Mouse (Mus musculus) CH12.LX (cell line): ENCODE measurements at regions not wholly inside any gene's neighbourhood (a gene's known extent, or its start where the extent isn't known, plus 50 kb on each side); places are given as distances from the start of the nearest gene placed in this dataset.

Experiments
- BHLHE40 ChIP-seq: IDR thresholded peaks from 2 replicates; pipeline ENCODE4 v1.6.1; 2011; ENCODE audit warnings: mild to moderate bottlenecking, low read depth, low read length, improper control_type of control experiment
- CTCF ChIP-seq, 2 experiments: IDR thresholded peaks in 1 of 2; conservative IDR thresholded peaks in 1 of 2; 2 replicates each; pipeline ENCODE4 v1.5.1; 2011 to 2012; ENCODE audit warnings: low read depth in 2 of 2, low read length in 2 of 2, improper control_type of control experiment in 1 of 2, inconsistent platforms in 1 of 2, mild to moderate bottlenecking in 1 of 2, moderate library complexity in 1 of 2
- ETS1 ChIP-seq: conservative IDR thresholded peaks from 2 replicates; pipeline ENCODE4 v1.6.1; 2012; ENCODE audit warnings: low read depth, mild to moderate bottlenecking, inconsistent platforms, low read length, improper control_type of control experiment, moderate library complexity
- KAT2A ChIP-seq: IDR thresholded peaks from 2 replicates; pipeline ENCODE4 v1.6.1; 2012; ENCODE audit warnings: low read length, improper control_type of control experiment, inconsistent platforms; ENCODE audit not compliant: insufficient replicate concordance
- MAZ ChIP-seq: IDR thresholded peaks from 2 replicates; pipeline ENCODE4 v1.6.1; 2012; ENCODE audit warnings: low read depth, mild to moderate bottlenecking, inconsistent platforms, low read length, improper control_type of control experiment, moderate library complexity
- NRF1 ChIP-seq: IDR thresholded peaks from 2 replicates; pipeline ENCODE4 v1.6.1; 2014; ENCODE audit warnings: low read depth, mild to moderate bottlenecking, inconsistent platforms, low read length, improper control_type of control experiment, moderate library complexity
- PAX5 ChIP-seq: IDR thresholded peaks from 2 replicates; pipeline ENCODE4 v1.6.1; 2012; ENCODE audit warnings: low read length, inconsistent platforms, mixed read lengths
- POLR2A ChIP-seq: IDR thresholded peaks from 2 replicates; pipeline ENCODE4 v1.6.1; 2011; ENCODE audit warnings: low read depth, mild to moderate bottlenecking, improper control_type of control experiment, low read length
- TCF12 ChIP-seq: IDR thresholded peaks from 2 replicates; pipeline ENCODE4 v1.6.1; 2014; ENCODE audit warnings: low read depth, mild to moderate bottlenecking, inconsistent platforms, low read length, improper control_type of control experiment
- USF1 ChIP-seq: IDR thresholded peaks from 2 replicates; pipeline ENCODE4 v1.6.1; 2014; ENCODE audit warnings: low read depth, mild to moderate bottlenecking, inconsistent platforms, low read length, improper control_type of control experiment
- ZKSCAN1 ChIP-seq: IDR thresholded peaks from 2 replicates; pipeline ENCODE4 v1.6.1; 2012; ENCODE audit warnings: low read depth, inconsistent platforms, low read length, improper control_type of control experiment, borderline replicate concordance

DNA sequence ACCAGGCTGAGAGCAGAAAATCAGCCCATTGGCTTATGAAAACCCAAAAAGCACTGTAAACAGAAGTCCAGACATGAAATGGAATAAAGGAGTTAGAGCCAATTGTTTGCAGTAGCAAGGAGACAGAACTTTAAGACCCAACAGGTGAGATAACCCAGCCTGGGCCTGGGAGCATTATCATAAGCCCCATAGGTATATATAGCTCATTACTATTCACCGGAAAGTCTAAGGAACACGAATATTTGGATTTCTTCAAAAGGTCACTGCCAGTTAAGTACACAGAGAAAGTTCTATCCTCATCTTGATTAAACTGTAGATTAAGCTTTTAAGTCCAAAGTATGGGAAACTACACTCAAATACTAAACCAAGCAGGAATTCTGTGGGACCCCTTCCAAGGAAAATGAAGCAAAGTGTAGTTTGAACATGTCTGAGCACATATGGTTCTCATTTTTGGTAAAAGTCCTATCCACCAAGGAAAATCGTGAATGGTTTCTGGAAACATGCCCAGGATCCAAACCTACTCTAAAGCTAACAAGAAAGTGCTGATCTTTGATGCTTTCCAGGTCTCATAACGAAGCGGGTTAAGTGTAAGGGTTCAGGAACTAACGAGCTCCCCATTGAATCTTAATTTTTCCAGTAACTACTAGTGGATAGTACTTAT lies 51.5 kb upstream of the Dmac1 start:
- TF ChIP-seq POLR2A, result no peak
- no peak for TF ChIP-seq TCF12
- TF ChIP-seq BHLHE40, result no peak
- TF ChIP-seq MAZ, result no peak
- no peak for TF ChIP-seq KAT2A
- no peak for TF ChIP-seq CTCF (conservative IDR thresholded peaks at IDR 0.05 in 1 of 2, IDR thresholded peaks at IDR 0.05 in 1 of 2; ENCODE audit: low read depth in 2 of 2, low read length in 2 of 2)
- no peak for TF ChIP-seq NRF1
- no peak for TF ChIP-seq ZKSCAN1
- TF ChIP-seq USF1, result no peak
- TF ChIP-seq ETS1, result no peak
- no peak for TF ChIP-seq PAX5
